16 mouse cellular contexts compared by ENCODE assay signal in the genomic region with DNA sequence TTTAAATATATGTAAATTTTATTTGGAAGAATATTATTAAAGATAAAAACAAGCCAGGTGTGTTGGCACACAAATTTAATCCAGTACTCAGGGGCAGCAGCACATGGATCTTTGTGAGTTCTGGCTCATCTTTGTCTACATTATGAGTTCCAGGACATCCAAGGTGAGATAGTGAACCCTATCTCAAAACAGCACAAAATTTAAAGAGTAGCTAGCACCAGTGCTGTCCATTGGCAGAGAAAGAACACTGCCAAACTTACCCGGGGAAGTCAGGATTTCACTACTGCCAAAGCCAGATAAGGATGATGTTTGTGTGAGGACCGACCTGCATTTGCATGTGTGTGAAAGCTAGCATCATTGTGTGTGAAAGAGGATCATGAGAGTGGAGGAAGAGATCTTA.
"Had no signal": no experiment of that assay in that cellular context is flagged by ENCODE, and none has a peak within 500 bp of the region (broad histone marks: within the 10 kb centered on the region; RNA-seq: fewer than 3 reads in every experiment).

No protein-coding gene starts in this region.

- H3K27me3 ChIP-seq: liver, embryonic 15.5 days; megakaryocyte, embryonic 14.5 days; midbrain, embryonic 12.5 days; neural tube, embryonic 13.5 days; neural tube, embryonic 15.5 days had no signal

- H3K4me2 ChIP-seq: liver, embryonic 15.5 days; lung, embryonic 14.5 days; midbrain, embryonic 12.5 days; neural tube, embryonic 13.5 days; neural tube, embryonic 15.5 days had no signal

- H3K9ac ChIP-seq: liver, embryonic 15.5 days; lung, embryonic 14.5 days; midbrain, embryonic 12.5 days; neural tube, embryonic 13.5 days; neural tube, embryonic 15.5 days had no signal

- H3K9me3 ChIP-seq: liver, embryonic 15.5 days; megakaryocyte, embryonic 14.5 days; midbrain, embryonic 10.5 days; midbrain, embryonic 12.5 days; neural tube, embryonic 13.5 days; neural tube, embryonic 15.5 days had no signal

- H3K27ac ChIP-seq: liver, embryonic 15.5 days; midbrain, embryonic 10.5 days; midbrain, embryonic 12.5 days; neural tube, embryonic 13.5 days; neural tube, embryonic 15.5 days had no signal

- H3K4me3 ChIP-seq: liver, embryonic 15.5 days; megakaryocyte, embryonic 14.5 days; midbrain, embryonic 10.5 days; midbrain, embryonic 12.5 days; myocyte; neural tube, embryonic 13.5 days; neural tube, embryonic 15.5 days had no signal

- ATAC-seq: midbrain, embryonic 16.5 days had no signal

- H3K4me1 ChIP-seq: midbrain, embryonic 10.5 days; midbrain, embryonic 12.5 days; neural tube, embryonic 15.5 days had no signal

- DNase-seq: lung, adult 18-20 months; lung, embryonic 14.5 days; lung, postnatal 10 days; lung, postnatal 4 days; midbrain, embryonic 14.5 days; retina, postnatal 1 day; right cerebral cortex, postnatal 14 days; spleen, adult 18-20 months had no signal
